Mouse (Mus musculus): Measurements from ENCODE around the gene Rxfp4.

GRCm38 (mm10) chr3:88648452-88649168 is 4.3 kb downstream of the Rxfp4 start:
- TF ChIP-seq EP300 (IDR thresholded peaks at IDR 0.05; ENCODE audit: low read depth) (no peak), CTCF (IDR thresholded peaks at IDR 0.05; ENCODE audit: low read depth) (no peak)
